In genomic region chr17:32680404-32680803, GRCm38 (mm10) we compare ENCODE assay signal across 8 mouse cellular contexts. TPM values are rescaled to one million over a fixed set of nuclear protein-coding genes. Genes with fewer than 3 reads are reported as not detected.
DNase-seq lines count a peak whose midpoint lies in the region; ATAC-seq lines count a peak whose summit lies in the region.

No protein-coding gene starts in this region.

- no peak overlapping the region for H3K4me2 ChIP-seq in forebrain, embryonic 15.5 days (replicated peaks)

- peaks cover 18% of the 10 kb centered on the region for H3K4me1 ChIP-seq in forebrain, embryonic 10.5 days
- no peaks in the 10 kb centered on the region for H3K4me1 ChIP-seq in forebrain, embryonic 15.5 days

- no peaks in the 10 kb centered on the region for H3K9me3 ChIP-seq in forebrain, embryonic 10.5 days
- no peaks in the 10 kb centered on the region for H3K9me3 ChIP-seq in forebrain, embryonic 15.5 days

- no peak overlapping the region for H3K27ac ChIP-seq in forebrain, embryonic 10.5 days
- H3K27ac ChIP-seq in forebrain, embryonic 15.5 days (replicated peaks), result no peak overlapping the region

- peak; percentile 33 for DNase-seq in forebrain, embryonic 10.5 days (ENCODE audit: extremely low spot score, low spot score)
- peak; percentile 22 for DNase-seq in ovary, postnatal 14 days (ENCODE audit: low spot score)
- no peak for DNase-seq in ovary, adult 18-20 months (ENCODE audit: low spot score)
- peak; percentile 18 for DNase-seq in cerebellum, adult 8-10 months
- DNase-seq in induced T-regulatory cell, adult 2 months (ENCODE audit: low read depth), result peak; percentile 84
- peak; percentile 23 for DNase-seq in lung, postnatal 25 days (ENCODE audit: low spot score)
- peak; percentile 64 for DNase-seq in thymus, postnatal 25 days

- no peak overlapping the region for H3K4me3 ChIP-seq in forebrain, embryonic 10.5 days
- H3K4me3 ChIP-seq in forebrain, embryonic 15.5 days, result no peak overlapping the region

- no peak for ATAC-seq in forebrain, embryonic 15.5 days (replicated peaks)

- WGBS in forebrain, embryonic 10.5 days, result 45% methylated on average over 2 of the region's 2 CpGs
- 25% methylated on average over 2 of the region's 2 CpGs for WGBS in forebrain, embryonic 15.5 days

- H3K36me3 ChIP-seq in forebrain, embryonic 10.5 days (replicated peaks), result no peaks in the 10 kb centered on the region
- H3K36me3 ChIP-seq in forebrain, embryonic 15.5 days, result no peaks in the 10 kb centered on the region

- H3K9ac ChIP-seq in forebrain, embryonic 15.5 days (replicated peaks), result no peak overlapping the region

- no peaks in the 10 kb centered on the region for H3K27me3 ChIP-seq in forebrain, embryonic 10.5 days (ENCODE audit: poor library complexity, severe bottlenecking)
- no peaks in the 10 kb centered on the region for H3K27me3 ChIP-seq in forebrain, embryonic 15.5 days

RNA-seq across cellular contexts. Expression of gene Cyp4f15, which starts 5.0 kb away (rescaled TPM):
- polyA plus RNA-seq in forebrain, embryonic 10.5 days (2016; fragmentation: Nextera tagmentation; extraction: Ambion mirVana), result 2.4 and 2.5 TPM in 2 replicates
- 1.1 and 1.5 TPM in 2 replicates for polyA plus RNA-seq in forebrain, embryonic 15.5 days (2015; fragmentation: Nextera tagmentation; extraction: Ambion mirVana)

RNA-seq across cellular contexts. Expression of gene Cyp4f40, which starts 21.7 kb away (rescaled TPM):
- not detected in 2 replicates for polyA plus RNA-seq in forebrain, embryonic 10.5 days (2016; fragmentation: Nextera tagmentation; extraction: Ambion mirVana)
- not detected in 2 replicates for polyA plus RNA-seq in forebrain, embryonic 15.5 days (2015; fragmentation: Nextera tagmentation; extraction: Ambion mirVana)

RNA-seq across cellular contexts. Expression of gene Cyp4f37, which starts 59.3 kb away (rescaled TPM):
- polyA plus RNA-seq in forebrain, embryonic 10.5 days (2016; fragmentation: Nextera tagmentation; extraction: Ambion mirVana), result not detected in 2 replicates
- not detected in 2 replicates for polyA plus RNA-seq in forebrain, embryonic 15.5 days (2015; fragmentation: Nextera tagmentation; extraction: Ambion mirVana)
